Mouse (Mus musculus): ENCODE results near the gene 1600014C23Rik.
A peak's percentile ranks its signal among the peaks of the same experiment; 100 is the strongest.

The 1600014C23Rik gene

DNA sequence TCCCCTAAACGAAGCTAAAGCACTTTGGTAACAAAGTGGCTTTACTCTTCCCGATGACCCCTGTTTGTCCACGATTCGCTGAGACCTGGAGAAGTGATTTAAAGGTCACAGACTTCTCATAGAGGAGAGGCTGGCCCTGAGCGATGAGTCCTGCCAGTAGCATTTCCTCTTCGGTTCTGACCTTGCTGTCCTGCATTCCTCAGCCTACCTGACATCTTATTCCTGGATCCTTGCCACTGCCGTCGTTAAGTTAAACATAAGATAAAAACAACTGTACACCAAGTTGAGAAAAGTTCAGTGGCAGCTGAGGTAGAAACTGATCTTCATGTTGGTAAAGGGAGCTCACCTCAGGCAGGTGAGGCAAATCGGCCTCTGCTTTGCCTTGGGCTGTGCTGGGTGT lies 44.5 kb downstream of the 1600014C23Rik start:
- no peak for DNase-seq (ENCODE audit: low spot score in 2 of 2)

DNA sequence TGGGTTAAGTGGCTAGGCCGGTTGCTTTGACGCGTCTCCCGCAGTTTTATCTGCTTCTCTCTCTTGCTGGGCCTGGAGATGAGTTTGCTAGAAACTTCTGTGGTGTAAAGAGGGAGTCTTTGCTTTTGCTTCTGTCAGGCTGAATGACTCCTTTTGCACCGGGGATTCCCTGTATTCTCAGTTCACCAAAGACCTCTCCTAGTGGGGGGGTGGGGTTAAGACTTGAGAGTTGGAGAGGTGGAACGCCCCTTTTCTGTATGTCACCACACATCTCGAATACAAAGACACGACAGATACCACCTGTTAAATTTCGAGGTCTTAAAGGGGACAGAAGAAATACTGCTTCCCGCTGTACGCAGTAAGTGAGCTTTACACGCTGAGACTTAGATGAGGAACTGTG lies 46.9 kb downstream of the 1600014C23Rik start, which contains the start of gene Tmem63b:
Tmem63b (minus strand) TSS at position 190 of the 400 bp plus-strand sequence.
- DNase-seq (ENCODE audit: low spot score in 2 of 2), result no peak

DNA sequence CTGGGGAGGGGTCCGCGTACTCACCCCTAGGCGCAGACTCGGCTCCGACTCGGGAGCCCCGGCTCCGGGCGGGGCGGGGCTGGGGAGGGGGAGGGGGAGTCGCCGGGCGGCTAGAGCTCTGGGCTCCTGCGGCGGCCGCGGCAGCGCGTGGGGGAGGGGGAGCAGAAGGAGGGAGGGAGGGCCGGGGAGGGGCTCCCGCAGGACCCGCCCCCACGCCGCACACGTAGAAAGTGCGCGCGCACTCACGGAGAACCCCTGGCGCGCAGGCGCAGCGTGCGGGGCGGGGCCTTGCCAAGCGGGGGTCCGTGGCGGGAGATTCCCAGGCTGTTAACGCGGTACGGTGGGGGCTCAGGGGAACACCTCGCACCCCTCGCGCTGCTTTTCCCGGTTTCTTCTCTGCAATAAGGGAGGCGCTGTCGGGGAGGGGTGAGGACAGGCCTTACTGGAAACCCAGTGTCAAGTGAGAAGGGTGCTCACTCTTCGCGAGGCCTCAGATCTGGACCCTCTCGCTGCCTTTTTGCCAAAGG lies 47.5 kb downstream of the 1600014C23Rik start, which contains the start of gene Mrpl14:
Mrpl14 (plus strand) TSS at position 230 of the 527 bp plus-strand sequence.
- DNase-seq (ENCODE audit: low spot score in 2 of 2), result peak; percentile 80 to 85

DNA sequence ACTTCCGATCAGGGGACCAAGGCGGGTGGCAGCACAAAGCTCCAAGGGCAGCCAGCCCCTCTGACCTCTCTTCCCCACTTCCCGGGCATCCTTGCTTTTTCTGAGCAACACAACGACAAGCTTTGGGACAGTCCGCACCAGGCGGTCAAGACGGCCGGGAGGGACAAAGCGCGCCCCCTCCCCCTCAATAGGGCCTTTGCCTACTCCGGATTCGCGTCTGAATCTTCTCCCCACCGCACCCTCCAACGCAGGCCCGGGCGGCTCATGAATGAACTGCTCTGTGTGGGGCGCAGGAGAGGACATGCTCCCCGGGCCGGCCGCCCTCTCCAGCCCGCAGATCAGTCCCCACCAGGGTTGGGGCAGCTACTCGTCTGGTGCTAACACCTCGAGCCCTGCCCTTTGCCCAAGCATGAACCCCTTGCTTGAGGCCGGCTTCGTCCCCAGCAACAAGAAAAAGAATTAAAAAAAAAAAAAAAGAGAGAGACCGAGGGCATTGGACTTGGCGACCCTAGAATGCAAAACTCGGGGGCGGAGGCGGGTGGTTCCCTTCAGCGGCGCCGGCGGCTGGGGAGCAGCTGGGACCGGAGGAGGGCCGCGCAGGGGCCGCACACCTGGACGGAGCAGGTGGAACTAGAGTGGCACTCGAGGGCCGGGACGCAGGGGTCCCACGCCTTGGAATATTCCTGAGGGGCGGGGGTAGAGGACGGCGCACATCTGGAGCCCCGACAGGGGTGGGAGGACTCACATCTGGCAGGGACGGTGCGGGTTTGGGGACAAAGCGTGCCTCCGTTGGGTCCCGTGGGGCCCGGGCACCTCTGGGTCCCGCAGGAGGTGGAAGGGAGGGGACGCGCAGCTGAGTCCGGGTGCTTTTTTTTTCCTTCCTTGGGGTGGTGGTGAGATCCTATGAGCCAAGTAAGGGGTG lies 48.2 kb downstream of the 1600014C23Rik start:
- peak in 1 of 2 experiments; percentile 58 for DNase-seq (ENCODE audit: low spot score in 2 of 2)

DNA sequence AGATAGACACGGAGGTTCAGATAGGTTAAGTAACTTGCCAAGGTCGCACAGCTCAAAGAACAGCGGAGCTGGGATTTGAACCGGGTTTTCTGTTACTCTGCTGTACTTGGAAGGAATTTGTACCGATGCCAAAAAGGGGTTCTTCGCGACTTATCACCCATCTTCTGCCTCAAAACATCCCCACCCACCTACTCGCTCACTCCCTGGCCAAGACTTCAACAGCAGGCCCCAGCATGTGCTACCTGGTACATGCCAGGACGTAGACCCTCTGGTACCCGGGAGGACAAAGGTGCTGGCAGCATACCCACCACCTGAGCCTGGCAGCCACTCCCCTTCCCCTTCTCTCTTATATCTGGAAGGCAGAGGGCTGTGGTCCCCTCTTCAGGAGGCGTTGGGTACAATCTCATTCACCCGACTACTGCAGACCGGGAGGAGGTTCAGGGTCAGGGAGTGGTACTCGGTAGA lies 48.9 kb downstream of the 1600014C23Rik start:
- DNase-seq (ENCODE audit: low spot score in 2 of 2), result no peak

Data from frontal cortex, postnatal 14 days (tissue).